Mouse (Mus musculus) adrenal gland, postnatal 36 days (tissue): ENCODE data around the gene Dohh. TPM values are rescaled to one million over a fixed set of nuclear protein-coding genes. Genes with fewer than 3 reads are reported as not detected.

Experiments used
- DNase-seq, 2 experiments: peaks; one replicate each; pipeline ENCODE4 v3.0.0; 2021; ENCODE audit warnings: mixed read lengths in 1 of 2
- total RNA-seq, 2 experiments: library from RNA; stranded (reverse); gene quantifications; 2 replicates each; pipeline ENCODE4 v1.2.3; 2021

The Dohh gene
- total RNA-seq, 2 experiments from 2014 or later: 48.9 to 54.0 TPM

GRCm38 (mm10) chr10:81356991-81357844 is 27.0 kb upstream of the Dohh start, which contains the start of gene Mfsd12:
Gene Mfsd12 (plus strand): TSS chr10:81357491.
- DNase-seq: peak; percentile 94 to 96

DNA sequence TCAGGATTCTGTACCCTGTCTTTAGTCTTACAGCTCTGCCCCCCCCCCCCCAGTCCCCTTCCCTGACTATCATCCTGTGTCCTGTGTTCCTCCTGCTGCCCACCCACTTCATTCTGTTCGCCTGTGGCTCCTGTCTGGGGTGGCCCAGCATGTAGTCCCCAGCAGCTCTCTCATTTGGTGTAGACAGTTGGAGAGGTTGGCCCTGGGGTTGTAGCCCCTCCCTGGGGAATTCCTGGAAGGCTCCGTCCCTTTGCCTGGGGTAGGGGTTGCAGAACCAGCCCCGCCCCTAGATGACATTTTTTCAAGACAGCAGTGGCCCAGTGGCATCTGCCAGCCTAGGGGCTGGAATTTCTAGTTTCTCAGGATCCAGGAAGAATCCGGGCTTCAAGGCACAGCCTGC is 26.0 kb upstream of the Dohh start:
- no peak for DNase-seq

GRCm38 (mm10) chr10:81358841-81359240 is 25.4 kb upstream of the Dohh start:
- no peak for DNase-seq

GRCm38 (mm10) chr10:81360721-81361120 is 23.5 kb upstream of the Dohh start:
- no peak for DNase-seq

DNA sequence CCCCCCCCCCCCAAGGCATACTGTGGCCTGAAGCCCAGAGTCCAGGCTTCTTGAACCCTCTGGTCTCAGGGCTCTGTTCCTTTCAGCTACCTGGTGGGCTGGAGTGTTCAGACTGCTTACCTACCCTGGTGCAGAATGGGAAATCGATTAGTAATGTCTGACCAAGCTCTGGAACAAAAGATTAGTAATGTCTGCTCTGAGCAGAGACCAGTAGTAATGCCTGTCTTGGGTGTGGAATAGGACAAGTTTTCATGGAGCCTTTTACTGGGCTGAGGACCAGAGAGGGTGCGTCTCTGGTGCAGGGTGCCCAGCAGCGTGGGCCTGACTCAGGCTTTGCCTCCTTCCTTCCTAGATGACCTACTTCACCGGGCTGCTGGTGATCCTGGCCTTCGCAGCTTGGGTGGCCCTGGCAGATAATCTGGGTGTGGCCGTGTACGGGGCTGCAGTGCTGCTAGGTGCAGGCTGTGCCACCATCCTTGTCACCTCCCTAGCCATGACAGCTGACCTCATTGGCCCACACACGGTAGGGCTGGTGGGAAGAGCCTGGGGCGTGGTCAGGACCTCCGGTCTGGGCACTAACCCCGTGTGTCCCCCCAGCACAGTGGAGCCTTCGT is 21.8 kb upstream of the Dohh start:
- no peak for DNase-seq

GRCm38 (mm10) chr10:81363436-81364346 is 20.5 kb upstream of the Dohh start:
- DNase-seq: peak in 1 of 2 experiments; percentile 55

GRCm38 (mm10) chr10:81364666-81365065 is 19.6 kb upstream of the Dohh start:
- peak in 1 of 2 experiments; percentile 63 for DNase-seq

DNA sequence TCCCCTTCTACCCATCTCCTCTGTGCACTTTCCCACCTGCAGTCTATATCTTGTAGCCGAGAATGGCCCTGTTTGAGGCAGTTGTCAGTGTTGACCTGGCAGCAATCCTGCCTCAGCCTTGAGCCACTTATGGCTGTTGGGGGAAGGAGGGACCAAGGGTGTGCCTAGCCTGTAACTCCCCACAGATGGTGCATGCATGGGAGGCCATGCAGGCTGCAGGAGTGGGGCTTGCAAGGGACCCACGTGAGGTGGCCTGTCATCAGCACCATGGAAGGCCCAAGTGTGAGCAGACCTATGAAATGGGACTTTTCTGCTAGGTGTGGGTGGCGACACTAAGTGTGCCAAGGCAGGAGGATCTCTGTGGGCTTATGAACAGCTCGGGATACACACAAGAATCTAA is 19.2 kb upstream of the Dohh start:
- peak in 1 of 2 experiments; percentile 54 for DNase-seq

- no peak for DNase-seq
Observed at GRCm38 (mm10) chr10:81365672-81366476, 18.4 kb upstream of the Dohh start, which contains the start of gene 4930404N11Rik. Gene 4930404N11Rik (minus strand): TSS chr10:81365816.

DNA sequence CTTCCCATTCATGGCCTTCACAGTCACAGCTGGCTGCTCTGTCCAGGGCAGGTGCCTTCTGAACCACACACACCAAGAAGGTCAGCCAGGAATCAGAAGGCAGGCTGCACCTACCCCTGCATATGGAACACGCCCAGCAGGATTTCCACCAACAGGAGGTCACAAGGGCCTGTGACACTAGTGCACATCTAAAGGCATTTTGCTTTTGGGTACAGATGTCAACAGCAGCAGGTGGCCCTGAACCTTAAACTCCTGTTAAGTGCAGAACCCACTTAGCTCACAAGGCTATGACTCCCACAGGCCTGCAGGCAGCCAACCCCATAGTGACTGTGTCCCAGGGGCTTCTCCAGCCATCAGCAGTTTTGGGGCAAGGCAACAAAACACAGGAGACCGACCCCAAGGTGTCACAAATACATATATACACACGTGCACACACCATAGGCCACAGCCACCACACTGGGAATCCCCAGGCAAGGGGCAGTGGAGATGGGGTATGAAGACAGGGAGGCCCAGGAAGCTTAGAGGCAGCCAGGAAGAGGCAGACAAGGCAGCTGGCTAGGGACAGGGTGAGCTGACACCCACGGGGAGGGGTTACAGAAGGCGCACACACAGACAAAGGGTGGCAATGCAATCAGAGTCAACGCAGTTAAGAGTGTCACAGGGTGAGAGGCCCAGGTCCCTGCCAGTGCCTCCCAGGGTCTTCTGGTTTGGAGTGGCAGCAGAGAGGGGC is 17.6 kb upstream of the Dohh start:
- no peak for DNase-seq

DNA sequence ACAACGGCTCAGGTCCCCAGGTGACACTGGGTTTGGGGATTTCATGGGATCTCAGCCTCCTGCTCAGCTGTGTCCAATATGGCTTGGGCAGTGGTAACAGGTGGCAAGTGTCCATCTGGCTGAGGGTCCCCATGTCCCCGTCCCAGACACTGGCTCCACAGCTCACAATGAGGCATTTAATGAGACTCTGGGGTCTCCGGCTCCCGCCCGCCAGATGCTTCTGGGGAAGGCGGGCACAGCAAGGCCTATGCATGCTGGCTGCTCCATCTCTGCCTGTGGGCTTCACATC is 17.1 kb upstream of the Dohh start:
- no peak for DNase-seq

- DNase-seq: no peak
Observed at GRCm38 (mm10) chr10:81375322-81375721, 8.9 kb upstream of the Dohh start.

DNA sequence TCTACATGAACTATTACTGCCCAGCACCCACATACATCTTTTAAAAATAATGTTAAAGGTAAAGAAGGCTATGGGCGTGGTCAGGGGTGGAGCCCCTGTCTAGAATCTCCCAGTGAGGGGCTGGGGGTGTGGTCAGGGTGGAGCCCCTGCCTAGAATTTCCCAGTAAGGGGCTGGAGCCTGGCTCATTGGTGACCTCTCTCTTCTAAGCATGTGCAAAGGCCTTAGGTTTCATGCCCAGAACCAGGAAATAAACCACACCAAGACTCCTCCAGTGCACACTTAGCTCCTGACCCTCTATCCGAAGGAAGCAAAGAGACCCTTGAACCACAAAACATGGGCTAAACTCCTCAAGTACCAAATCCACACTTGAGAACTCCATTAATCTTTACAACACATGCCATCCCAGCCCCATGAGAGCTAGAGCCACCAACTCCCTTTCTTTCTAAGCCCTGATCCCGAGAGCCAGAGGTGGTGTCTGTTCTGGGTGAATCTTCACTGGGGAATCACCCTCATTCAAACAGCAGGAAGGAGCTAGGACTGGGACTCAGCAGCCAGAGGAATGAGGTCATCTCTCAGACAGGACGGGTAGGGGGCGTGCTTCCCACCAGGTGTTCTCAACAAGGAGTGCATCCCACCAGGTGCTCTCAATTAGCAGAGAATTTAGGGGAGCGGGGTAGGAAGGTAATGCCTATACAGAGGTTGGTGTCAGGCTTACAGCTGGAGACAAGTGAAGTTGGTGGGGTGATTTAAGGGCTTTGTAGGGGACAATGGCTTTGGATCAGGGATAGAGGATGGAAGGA is 7.5 kb upstream of the Dohh start:
- DNase-seq: no peak

DNA sequence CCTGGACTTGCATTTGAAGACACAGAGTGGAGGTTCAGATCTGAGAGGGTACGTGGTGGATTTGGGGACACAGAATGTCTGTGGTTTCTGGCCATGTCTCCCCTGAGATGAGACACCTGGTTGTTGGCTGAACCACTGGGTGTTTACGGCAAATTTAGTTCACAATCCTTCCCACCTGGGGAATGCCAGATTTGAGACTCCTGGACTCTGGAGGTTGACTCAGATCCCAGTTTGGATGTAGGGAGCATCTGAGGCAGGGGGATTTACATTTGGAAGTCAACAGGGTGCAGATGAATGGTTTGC is 6.9 kb upstream of the Dohh start:
- DNase-seq: no peak

DNA sequence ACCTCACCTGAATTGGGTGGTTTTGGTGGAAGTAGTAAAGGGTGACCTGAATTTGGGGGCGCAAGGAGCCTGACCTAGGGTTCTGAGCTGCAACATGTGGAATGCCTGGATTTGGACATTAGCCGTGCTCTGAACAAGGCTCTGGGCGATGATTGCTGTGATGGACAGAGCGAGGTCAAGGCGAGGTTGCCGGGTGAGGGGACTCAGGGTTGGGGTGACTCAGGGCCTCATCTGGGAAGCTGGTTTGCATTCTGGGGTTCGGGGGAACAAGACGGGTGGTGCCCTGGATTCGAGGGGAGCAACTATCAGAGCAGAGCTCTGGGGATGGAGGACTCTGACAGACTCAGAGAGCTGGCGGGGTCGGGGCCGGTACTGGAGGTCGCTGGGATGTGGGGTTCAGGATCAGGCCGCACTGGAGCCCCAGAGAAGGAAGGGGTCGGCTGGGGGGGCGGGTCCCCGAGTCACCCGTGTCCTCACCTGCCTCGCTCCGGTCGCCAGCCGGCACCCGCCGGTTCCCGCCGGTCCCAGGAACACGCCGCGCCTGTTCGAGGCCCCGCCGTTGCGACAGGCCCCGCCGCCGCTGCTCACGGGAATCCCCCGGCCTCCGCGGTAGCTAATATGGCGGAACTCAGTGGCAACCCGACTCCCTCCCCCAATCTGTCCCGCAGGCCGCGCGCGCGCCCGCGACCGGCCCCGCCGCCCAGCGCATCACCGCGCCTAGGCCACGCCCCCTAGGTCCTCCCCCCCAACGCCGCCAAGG is 6.3 kb upstream of the Dohh start, which contains the start of gene Fzr1:
Gene Fzr1 (minus strand): TSS at position 724 of the 760 bp plus-strand sequence.
- peak in 1 of 2 experiments; percentile 57 for DNase-seq

DNA sequence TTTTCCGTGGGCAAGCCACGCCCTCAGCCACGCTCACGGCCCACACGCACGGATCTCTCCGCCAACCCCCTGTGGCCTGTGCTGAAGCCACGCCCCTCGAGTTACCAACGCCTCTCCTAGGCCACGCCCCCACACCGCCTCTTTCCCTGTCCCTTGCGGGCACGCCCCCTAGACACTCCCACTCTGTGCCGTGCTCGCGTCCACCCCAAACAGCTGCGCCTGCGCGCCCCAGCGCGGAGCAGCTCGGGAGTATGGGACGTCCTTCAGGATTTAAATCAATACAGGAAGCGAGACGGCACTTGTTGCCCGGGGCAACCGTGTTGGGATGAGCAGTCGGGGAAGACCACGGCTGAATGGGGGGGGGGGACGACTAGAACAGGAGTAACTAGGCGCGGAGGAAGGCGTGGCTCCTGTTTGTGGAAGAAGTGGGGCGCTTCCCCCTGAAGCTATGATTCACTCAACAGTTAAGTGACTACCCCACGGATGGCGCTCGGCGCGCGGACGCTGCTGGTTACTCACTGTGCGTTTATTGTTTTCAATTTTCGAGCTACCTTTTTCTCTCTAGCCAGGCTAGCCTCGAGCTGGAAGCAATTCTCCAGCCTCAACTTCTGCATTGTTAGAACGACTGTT is 5.6 kb upstream of the Dohh start:
- DNase-seq: peak; percentile 100

DNA sequence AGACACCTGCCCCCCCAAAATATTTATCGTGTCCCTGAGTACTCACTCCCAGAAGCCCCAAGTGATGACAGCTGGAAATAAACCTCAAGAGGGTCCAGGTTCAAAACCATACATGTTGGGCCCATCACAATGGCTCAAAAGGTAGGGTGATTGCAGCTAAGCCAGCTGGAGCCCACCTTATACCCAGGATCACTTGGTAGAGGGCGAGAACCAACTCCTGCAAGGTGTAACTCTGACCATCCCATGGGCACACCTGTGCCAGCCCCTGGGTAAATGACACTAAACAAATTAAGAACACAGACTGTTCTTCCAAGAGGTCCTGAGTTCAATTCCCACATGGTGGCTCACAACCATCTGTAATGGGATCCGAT is 5.1 kb upstream of the Dohh start:
- DNase-seq: no peak

- no peak for DNase-seq
Observed at GRCm38 (mm10) chr10:81379809-81380378, 4.3 kb upstream of the Dohh start.

GRCm38 (mm10) chr10:81382039-81382438 is 2.2 kb upstream of the Dohh start:
- peak; percentile 51 to 61 for DNase-seq
